Mouse (Mus musculus): ENCODE data around the gene Zcwpw1.

DNA sequence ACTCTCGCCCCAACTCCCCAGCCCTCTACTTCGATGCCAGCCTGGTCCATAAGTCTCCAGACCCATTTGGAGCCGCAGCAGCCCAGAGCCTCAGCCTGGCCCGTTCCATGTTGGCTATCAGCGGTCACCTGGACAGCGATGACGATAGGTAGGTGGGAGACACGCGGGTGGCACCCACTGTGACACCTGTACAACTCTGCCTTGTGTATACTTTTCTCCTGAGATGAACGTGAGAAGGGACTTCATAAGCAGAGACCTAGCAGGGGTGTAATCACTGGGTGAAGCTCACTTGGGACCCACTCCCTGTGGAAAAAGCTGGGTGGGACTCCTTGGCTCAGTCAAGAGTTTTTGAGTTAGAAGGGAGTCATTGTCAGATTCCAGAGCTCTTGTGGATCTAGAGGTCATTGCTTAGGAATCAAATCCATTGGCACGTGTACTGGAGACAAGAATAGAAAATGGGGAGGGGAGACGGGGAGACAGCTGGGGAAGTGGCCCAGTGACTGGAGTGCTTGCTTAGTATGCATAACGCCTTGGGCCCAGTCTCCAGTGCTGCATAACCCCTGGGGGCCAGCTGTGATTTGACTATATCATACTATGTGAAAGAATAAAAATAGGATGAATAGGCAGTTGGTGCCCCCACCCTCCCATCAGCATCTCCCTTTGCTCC is 36.2 kb upstream of the Zcwpw1 start:
- TF ChIP-seq ZNF384 (IDR thresholded peaks at IDR 0.05; ENCODE audit: low read depth, low read length) (no peak), HCFC1 (IDR thresholded peaks at IDR 0.05; ENCODE audit: borderline replicate concordance, insufficient read depth, low read length) (no peak), ZC3H11A (IDR thresholded peaks at IDR 0.05; ENCODE audit: borderline replicate concordance, low read depth, low read length) (no peak), MAFK (IDR thresholded peaks at IDR 0.05; ENCODE audit: insufficient read depth, low read depth, low read length) (no peak)
